Mouse (Mus musculus) large intestine, adult 2 months (tissue): ENCODE results near the gene Necab2. TPM values are rescaled to one million over a fixed set of nuclear protein-coding genes. Genes with fewer than 3 reads are reported as not detected.

Experiments
- DNase-seq: peaks from one replicate; pipeline ENCODE4 v3.0.0-alpha.2; 2012; ENCODE audit warnings: low read depth, low spot score
- WGBS: fragments of 180-500 bp; shearing (Covaris S2); methylation state at CpG from one replicate; pipeline ENCODE4 v1.1.7; 2018; 5-methylcytosine and 5-hydroxymethylcytosine counted together
- polyA plus RNA-seq: library from polyadenylated mRNA; depleted of rRNA; stranded (reverse); fragments of >200 nt; gene quantifications from 2 replicates; pipeline ENCODE4 v1.2.3, GENCODE M21; 2012

The Necab2 gene
- polyA plus RNA-seq, 1 experiment, result 0.90 TPM

GRCm38 (mm10) chr8:119446990-119447780, 666 bp downstream of the Necab2 start:
- 5% methylated on average over 62 of the region's 80 CpGs for WGBS

GRCm38 (mm10) chr8:119447781-119448170, 1.3 kb downstream of the Necab2 start:
- 10% methylated on average over 17 of the region's 17 CpGs for WGBS
- no peak for DNase-seq

More at GRCm38 (mm10) chr8:119446990-119447780, 666 bp downstream of the Necab2 start:
- no peak for DNase-seq

GRCm38 (mm10) chr8:119449627-119450026, 3.1 kb downstream of the Necab2 start:
- DNase-seq, result no peak
- WGBS, result 74% methylated on average over 12 of the region's 12 CpGs

GRCm38 (mm10) chr8:119451131-119451530, 4.6 kb downstream of the Necab2 start:
- 83% methylated on average over 4 of the region's 4 CpGs for WGBS
- DNase-seq, result no peak

GRCm38 (mm10) chr8:119452919-119453318, 6.4 kb downstream of the Necab2 start:
- DNase-seq, result no peak
- WGBS, result 85% methylated on average over 5 of the region's 5 CpGs

GRCm38 (mm10) chr8:119456045-119456444, 9.5 kb downstream of the Necab2 start:
- WGBS, result 81% methylated on average over 5 of the region's 5 CpGs
- DNase-seq, result no peak

DNA sequence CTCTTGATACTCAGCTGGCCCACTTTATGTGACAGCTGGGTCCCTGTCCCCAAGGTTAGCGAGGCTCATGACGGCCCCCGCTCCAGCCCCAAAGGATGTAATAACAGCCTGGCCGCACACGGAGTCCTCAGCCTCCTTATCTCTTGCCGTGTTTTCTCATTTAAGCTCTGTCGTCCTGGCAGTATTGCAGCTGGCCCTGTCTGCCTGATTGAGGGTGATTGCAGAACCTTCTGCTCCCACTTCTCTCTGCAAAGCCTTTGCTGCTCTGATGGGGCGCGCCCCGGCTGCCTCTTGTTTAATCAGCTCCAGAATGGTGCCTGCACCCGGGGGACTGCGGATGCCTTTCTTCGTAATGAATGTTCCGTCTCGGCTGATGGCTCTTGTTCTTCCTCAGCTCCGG, 13.2 kb downstream of the Necab2 start:
- WGBS, result 20% methylated on average over 16 of the region's 16 CpGs

DNA sequence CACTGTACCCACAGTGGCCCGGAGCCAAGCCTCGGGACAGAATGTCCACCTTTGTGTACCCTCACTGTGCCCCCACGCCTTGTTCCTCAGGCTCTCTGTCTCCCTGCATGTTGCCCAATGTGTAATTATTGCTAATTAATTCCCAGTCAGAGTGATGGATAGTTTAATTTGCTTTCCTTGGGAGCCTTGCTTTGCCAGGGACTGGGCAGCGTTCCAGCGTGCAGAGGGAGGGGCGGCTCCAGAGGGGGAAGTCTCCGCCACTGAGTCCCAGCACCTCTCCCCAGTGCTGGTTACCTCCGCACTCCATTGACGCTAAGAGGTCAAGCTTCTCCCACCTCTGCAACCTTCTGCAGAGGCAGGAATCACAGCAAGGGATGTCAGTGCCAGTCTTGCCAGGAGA, 14.8 kb downstream of the Necab2 start:
- 51% methylated on average over 9 of the region's 9 CpGs for WGBS
- no peak for DNase-seq

More for the DNA sequence above, 13.2 kb downstream of the Necab2 start:
- no peak for DNase-seq

DNA sequence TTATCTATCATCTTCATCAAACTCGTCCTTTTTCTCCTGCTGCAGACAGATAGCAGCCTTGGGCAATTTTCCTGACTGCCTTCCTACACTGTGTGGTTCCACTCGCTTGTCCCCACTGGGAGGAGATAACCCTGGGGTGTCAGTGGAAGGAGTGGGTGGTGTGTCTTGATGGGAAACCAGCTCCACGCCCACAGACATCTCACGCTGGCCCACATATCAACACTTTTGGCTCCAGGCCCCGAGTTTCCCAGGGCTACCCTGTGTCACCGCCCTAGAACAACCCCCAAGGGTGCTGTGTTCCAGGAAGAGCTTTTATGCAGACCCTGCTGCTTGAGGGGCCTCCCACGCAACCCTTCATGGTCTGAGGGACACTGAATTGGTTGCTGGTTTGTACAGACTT, 17.2 kb downstream of the Necab2 start:
- DNase-seq, result no peak
- 53% methylated on average over 7 of the region's 7 CpGs for WGBS

- WGBS, result 4% methylated on average over 18 of the region's 18 CpGs
- no peak for DNase-seq
These were observed 19.6 kb downstream of the Necab2 start for GRCm38 (mm10) chr8:119466105-119466504.

- 68% methylated on average over 10 of the region's 10 CpGs for WGBS
These were observed 20.3 kb downstream of the Necab2 start for GRCm38 (mm10) chr8:119466794-119467193.

GRCm38 (mm10) chr8:119468091-119468490, 21.6 kb downstream of the Necab2 start:
- WGBS, result 77% methylated on average over 8 of the region's 8 CpGs
- DNase-seq, result no peak

More at GRCm38 (mm10) chr8:119466794-119467193, 20.3 kb downstream of the Necab2 start:
- DNase-seq, result no peak

DNA sequence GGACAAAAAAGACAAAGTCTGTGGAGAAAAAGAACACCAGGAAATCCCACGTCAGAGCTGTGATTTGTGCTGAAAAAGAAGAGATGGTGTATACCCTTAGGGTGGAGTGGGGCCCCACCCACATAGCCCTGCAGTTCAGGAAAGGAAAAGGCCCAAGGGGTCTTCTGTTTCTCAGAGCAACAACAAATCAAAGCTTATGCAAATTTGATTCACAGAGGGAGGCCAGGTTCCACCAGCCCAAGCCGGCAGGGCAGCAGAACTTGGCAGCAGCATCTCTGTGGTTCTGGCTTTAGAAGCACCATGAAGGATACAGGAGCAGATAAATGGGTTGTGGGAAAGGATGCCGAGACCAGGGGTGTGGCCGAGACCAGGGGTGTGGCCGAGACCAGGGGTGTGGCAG, 32.2 kb downstream of the Necab2 start:
- WGBS, result 26% methylated on average over 5 of the region's 5 CpGs
- no peak for DNase-seq

GRCm38 (mm10) chr8:119484145-119484896, 37.8 kb downstream of the Necab2 start:
- 79% methylated on average over 11 of the region's 11 CpGs for WGBS
- DNase-seq, result no peak

DNA sequence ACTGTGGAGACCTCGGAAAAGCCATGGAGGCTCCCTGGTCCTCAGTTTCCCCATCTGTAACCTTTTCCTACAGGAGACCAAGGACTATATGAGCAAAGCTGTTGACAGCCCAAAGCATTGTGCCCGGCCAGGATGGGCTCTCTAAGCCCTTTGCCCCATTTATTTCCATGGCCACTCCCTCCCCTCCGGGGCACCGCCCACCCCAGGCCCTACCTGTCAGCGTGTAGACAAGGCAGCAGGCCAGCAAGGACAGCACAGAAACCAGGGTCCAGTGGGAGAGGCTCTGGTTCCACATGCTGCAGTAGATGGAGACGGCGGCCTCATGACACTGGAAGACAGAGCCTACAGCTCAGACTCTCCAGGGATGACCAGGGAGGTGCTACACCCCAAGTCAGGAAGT, 40.6 kb downstream of the Necab2 start:
- WGBS, result 53% methylated on average over 7 of the region's 7 CpGs
- DNase-seq, result no peak

GRCm38 (mm10) chr8:119496848-119497247, 50.3 kb downstream of the Necab2 start:
- WGBS, result 27% methylated on average over 6 of the region's 6 CpGs
- DNase-seq, result no peak

DNA sequence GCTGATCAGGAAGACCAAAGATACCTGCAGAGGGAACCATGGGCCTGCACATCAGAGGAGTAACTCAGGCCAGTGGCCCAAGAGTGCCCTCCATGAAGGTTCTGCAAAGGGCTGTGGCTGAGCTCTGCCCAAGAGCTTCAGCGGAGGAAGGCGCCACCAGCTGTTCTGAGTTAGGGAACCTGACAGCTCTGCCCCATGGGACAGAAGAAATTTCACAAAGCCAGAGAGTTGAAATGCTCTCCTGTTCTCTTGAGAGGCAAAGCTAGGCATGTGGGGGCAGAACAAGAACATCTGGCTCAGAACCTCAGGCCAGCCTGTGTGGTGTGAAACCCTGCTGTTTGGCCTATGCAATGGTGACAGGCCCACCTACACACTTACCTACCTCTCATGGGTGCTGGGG, 53.3 kb downstream of the Necab2 start:
- no peak for DNase-seq
- 90% methylated on average over 2 of the region's 2 CpGs for WGBS

DNA sequence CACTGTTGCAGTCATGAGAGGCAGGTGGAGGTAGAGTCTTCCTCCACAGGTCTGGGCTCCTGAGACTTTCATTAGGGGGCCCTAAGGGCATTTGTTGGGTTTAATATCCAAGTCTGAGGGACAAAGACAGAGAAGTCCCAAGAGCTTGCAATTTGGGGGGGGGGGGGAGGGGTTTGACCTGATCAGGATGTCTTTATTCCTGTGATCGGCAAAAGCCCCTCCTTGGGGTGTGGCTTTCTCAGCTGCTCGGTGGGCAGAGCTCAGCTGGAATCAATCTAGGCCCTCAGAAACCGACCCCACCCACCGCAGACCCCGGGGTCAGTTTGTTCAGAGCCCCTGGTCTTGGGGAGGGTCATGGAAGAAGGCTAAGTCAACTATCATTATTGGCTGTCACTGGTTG, 55.1 kb downstream of the Necab2 start, which contains the start of gene Slc38a8:
TSS of gene Slc38a8 (minus strand) at position 101 of the 400 bp plus-strand sequence.
- no peak for DNase-seq

GRCm38 (mm10) chr8:119502111-119502510, 55.6 kb downstream of the Necab2 start:
- 46% methylated on average over 4 of the region's 4 CpGs for WGBS
- DNase-seq, result no peak

More for the DNA sequence above, 55.1 kb downstream of the Necab2 start, which contains the start of gene Slc38a8:
- WGBS, result 54% methylated on average over 5 of the region's 5 CpGs

DNA sequence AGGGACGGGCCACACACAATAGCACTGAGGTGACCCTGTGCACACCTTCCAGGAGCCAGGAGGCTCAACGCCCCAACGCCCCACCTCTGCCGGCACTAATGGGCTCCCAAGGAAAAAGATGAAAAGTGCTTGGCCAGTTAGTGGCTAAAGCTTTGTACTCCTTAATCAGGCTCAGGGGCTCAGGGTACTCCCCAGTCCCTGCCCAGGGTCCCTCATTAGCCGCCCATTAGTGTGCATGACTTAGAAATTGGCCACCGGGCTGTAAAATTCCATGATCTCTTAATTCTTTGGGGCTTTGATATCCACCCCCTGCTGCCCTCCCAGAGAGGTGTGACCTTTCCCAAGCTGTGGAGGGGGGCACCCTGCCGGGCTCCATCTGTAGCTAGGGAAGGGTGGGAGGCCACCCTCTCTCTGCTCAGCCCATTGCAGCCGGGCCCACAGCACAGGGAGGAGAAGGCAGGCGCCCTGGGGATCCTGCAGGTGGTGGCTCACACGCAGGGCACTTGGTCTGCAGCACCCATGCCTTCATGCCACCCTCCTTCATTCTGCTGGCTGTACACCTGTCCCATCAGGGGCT, 56.8 kb downstream of the Necab2 start:
- 57% methylated on average over 10 of the region's 10 CpGs for WGBS

More for the DNA sequence above, 56.8 kb downstream of the Necab2 start:
- no peak for DNase-seq
